Mouse (Mus musculus) myocyte (in vitro differentiated cells): ENCODE measurements at regions not wholly inside any gene's neighbourhood (a gene's known extent, or its start where the extent isn't known, plus 50 kb on each side); places are given as distances from the start of the nearest gene placed in this dataset.
A peak's percentile ranks its signal among the peaks of the same experiment; 100 is the strongest.

ENCODE experiments used
- H3K27me3 ChIP-seq: one replicate; pipeline ENCODE4 v1.6.1; 2011; ENCODE audit not compliant: control insufficient read depth, insufficient read depth, insufficient read length
- H3K36me3 ChIP-seq: one replicate; pipeline ENCODE4 v1.6.1; 2011; ENCODE audit not compliant: control insufficient read depth, insufficient read depth
- H3K4me2 ChIP-seq: one replicate; pipeline ENCODE4 v1.6.1; 2011; ENCODE audit warnings: low read depth, control low read depth
- H3K4me3 ChIP-seq: one replicate; pipeline ENCODE4 v1.5.1; 2011; ENCODE audit warnings: mild to moderate bottlenecking, control low read depth, moderate library complexity
- H3K79me2 ChIP-seq: one replicate; pipeline ENCODE4 v1.6.1; 2011; ENCODE audit not compliant: control insufficient read depth, insufficient read depth
- H3ac ChIP-seq: one replicate; pipeline ENCODE4 v1.6.1; 2011; ENCODE audit not compliant: control insufficient read depth, insufficient read length
- CEBPB ChIP-seq: IDR thresholded peaks from 2 replicates; pipeline ENCODE4 v1.6.1; 2011; ENCODE audit warnings: mild to moderate bottlenecking, moderate library complexity; ENCODE audit not compliant: poor library complexity, insufficient read depth, severe bottlenecking
- E2F4 ChIP-seq: IDR thresholded peaks from one replicate; pipeline ENCODE4 v1.6.1; 2011; ENCODE audit warnings: mild to moderate bottlenecking, control low read depth, moderate library complexity; ENCODE audit not compliant: insufficient read depth
- MAX ChIP-seq: IDR thresholded peaks from one replicate; pipeline ENCODE4 v1.6.1; 2011; ENCODE audit warnings: low read depth, mild to moderate bottlenecking, control low read depth
- MYOD1 ChIP-seq, 3 experiments: IDR thresholded peaks; one replicate each; pipeline ENCODE4 v1.6.1; 2011; ENCODE audit warnings: control low read depth in 2 of 3, low read depth in 2 of 3, mild to moderate bottlenecking in 2 of 3, moderate library complexity in 1 of 3; ENCODE audit not compliant: insufficient read length in 2 of 3, control insufficient read depth in 1 of 3
- MYOG ChIP-seq, 3 experiments: IDR thresholded peaks; one replicate each; pipeline ENCODE4 v1.6.1; 2011; ENCODE audit warnings: control low read depth in 2 of 3, low read depth in 2 of 3, mild to moderate bottlenecking in 2 of 3; ENCODE audit not compliant: insufficient read length in 2 of 3, control insufficient read depth in 1 of 3, insufficient read depth in 1 of 3
- POLR2A ChIP-seq: IDR thresholded peaks from one replicate; pipeline ENCODE4 v1.6.1; 2011; ENCODE audit warnings: low read depth, mild to moderate bottlenecking, control low read depth, moderate library complexity; ENCODE audit not compliant: insufficient read length
- POLR2AphosphoS2 ChIP-seq: IDR thresholded peaks from one replicate; pipeline ENCODE4 v1.6.1; 2011; ENCODE audit warnings: low read depth, control low read depth; ENCODE audit not compliant: insufficient read length
- REST ChIP-seq: IDR thresholded peaks from one replicate; pipeline ENCODE4 v1.6.1; 2011; ENCODE audit warnings: mild to moderate bottlenecking, control low read depth, moderate library complexity; ENCODE audit not compliant: insufficient read depth, insufficient read length
- SRF ChIP-seq: IDR thresholded peaks from one replicate; pipeline ENCODE4 v1.6.1; 2011; ENCODE audit warnings: low read depth; ENCODE audit not compliant: control insufficient read depth, insufficient read length
- TCF12 ChIP-seq: IDR thresholded peaks from one replicate; pipeline ENCODE4 v1.6.1; 2011; ENCODE audit warnings: mild to moderate bottlenecking, control low read depth; ENCODE audit not compliant: poor library complexity, insufficient read depth, severe bottlenecking
- TCF3 ChIP-seq: IDR thresholded peaks from one replicate; pipeline ENCODE4 v1.6.1; 2011; ENCODE audit warnings: low read depth, control low read depth; ENCODE audit not compliant: insufficient read length
- USF1 ChIP-seq: IDR thresholded peaks from one replicate; pipeline ENCODE4 v1.6.1; 2011; ENCODE audit warnings: low read depth, mild to moderate bottlenecking, control low read depth, moderate library complexity

- Histone ChIP-seq H3K36me3 (no peaks in the 10 kb centered on the region), H3K4me2 (no peak overlapping the region), H3K4me3 (no peak overlapping the region), H3ac (no peak overlapping the region), H3K79me2 (no peaks in the 10 kb centered on the region), H3K27me3 (no peaks in the 10 kb centered on the region)
- TF ChIP-seq CEBPB (no peak), REST (no peak), POLR2AphosphoS2 (no peak), MYOG (IDR thresholded peaks at IDR 0.05; ENCODE audit: control insufficient read depth in 1 of 3, insufficient read depth in 1 of 3, insufficient read length in 2 of 3, low read depth in 2 of 3) (no peak), MAX (no peak), E2F4 (no peak), POLR2A (no peak)
These were observed 380.9 kb upstream of the Pkdcc start for GRCm38 (mm10) chr17:82834177-82834576.

- H3K27me3 ChIP-seq = no peaks in the 10 kb centered on the region
- no peak overlapping the region for H3K4me3 ChIP-seq
- no peak overlapping the region for H3K4me2 ChIP-seq
- H3ac ChIP-seq = no peak overlapping the region
- TF ChIP-seq TCF3 (no peak), USF1 (no peak), SRF (no peak), E2F4 (no peak), MAX (no peak), REST (no peak), CEBPB (no peak)
- no peaks in the 10 kb centered on the region for H3K79me2 ChIP-seq
- H3K36me3 ChIP-seq = no peaks in the 10 kb centered on the region
These were observed 379.0 kb upstream of the Pkdcc start for GRCm38 (mm10) chr17:82836115-82836514.

GRCm38 (mm10) chr17:82846776-82847494 is 368.2 kb upstream of the Pkdcc start:
- H3K27me3 ChIP-seq = no peaks in the 10 kb centered on the region
- no peak overlapping the region for H3K4me3 ChIP-seq
- TF ChIP-seq REST (no peak), POLR2A (no peak), MAX (no peak), POLR2AphosphoS2 (no peak), TCF3 (no peak), USF1 (no peak), MYOD1 (IDR thresholded peaks at IDR 0.05; ENCODE audit: control insufficient read depth in 1 of 3, insufficient read length in 2 of 3, low read depth in 2 of 3) (no peak), CEBPB (no peak), MYOG (IDR thresholded peaks at IDR 0.05; ENCODE audit: control insufficient read depth in 1 of 3, insufficient read depth in 1 of 3, insufficient read length in 2 of 3, low read depth in 2 of 3) (no peak), E2F4 (no peak), TCF12 (no peak), SRF (no peak)
- H3K4me2 ChIP-seq = no peak overlapping the region
- no peak overlapping the region for H3ac ChIP-seq
- no peaks in the 10 kb centered on the region for H3K79me2 ChIP-seq
- H3K36me3 ChIP-seq = no peaks in the 10 kb centered on the region

GRCm38 (mm10) chr17:82857199-82858147 is 357.6 kb upstream of the Pkdcc start:
- Histone ChIP-seq H3K27me3 (no peaks in the 10 kb centered on the region), H3K36me3 (no peaks in the 10 kb centered on the region), H3K79me2 (no peaks in the 10 kb centered on the region), H3K4me2 (peak overlapping the region; percentile 74), H3K4me3 (no peak overlapping the region), H3ac (no peak overlapping the region)
- TF ChIP-seq REST (no peak), USF1 (peak; percentile 66), TCF3 (no peak), TCF12 (no peak), POLR2AphosphoS2 (no peak), MAX (no peak)

GRCm38 (mm10) chr17:82860391-82860790 is 354.7 kb upstream of the Pkdcc start:
- H3K4me2 ChIP-seq = no peak overlapping the region
- no peak overlapping the region for H3ac ChIP-seq
- H3K36me3 ChIP-seq = no peaks in the 10 kb centered on the region
- TF ChIP-seq POLR2A (no peak), MYOG (IDR thresholded peaks at IDR 0.05; ENCODE audit: control insufficient read depth in 1 of 3, insufficient read depth in 1 of 3, insufficient read length in 2 of 3, low read depth in 2 of 3) (no peak), MAX (no peak), SRF (no peak), CEBPB (no peak), E2F4 (no peak), TCF12 (no peak), REST (no peak), USF1 (no peak), POLR2AphosphoS2 (no peak), TCF3 (no peak), MYOD1 (IDR thresholded peaks at IDR 0.05; ENCODE audit: control insufficient read depth in 1 of 3, insufficient read length in 2 of 3, low read depth in 2 of 3) (no peak)
- H3K4me3 ChIP-seq = no peak overlapping the region
- H3K27me3 ChIP-seq = no peaks in the 10 kb centered on the region
- no peaks in the 10 kb centered on the region for H3K79me2 ChIP-seq
